Mouse (Mus musculus) small intestine, adult 2 months (tissue): ENCODE results near the gene Aldh3b1.

Source experiments
- CTCF ChIP-seq: fragments of 200-500 bp; IDR thresholded peaks from 2 replicates; pipeline ENCODE4 v1.5.1; 2012; ENCODE audit warnings: low read depth, mild to moderate bottlenecking, control low read depth, inconsistent platforms, low read length, moderate library complexity, mixed read lengths; ENCODE audit not compliant: insufficient replicate concordance, insufficient read length; ENCODE audit errors: extremely low read depth
- POLR2A ChIP-seq: fragments of 200-500 bp; IDR thresholded peaks from 2 replicates; pipeline ENCODE4 v1.6.1; 2012; ENCODE audit warnings: low read depth, mild to moderate bottlenecking, control low read depth, inconsistent platforms, low read length, moderate library complexity

GRCm38 (mm10) chr19:3945872-3946564 lies 16.4 kb upstream of the Aldh3b1 start:
- TF ChIP-seq POLR2A (no peak), CTCF (no peak)
